Mouse (Mus musculus) gastrocnemius, postnatal 36 days (tissue): ENCODE data around the gene Fgfr2. TPM values are rescaled to one million over a fixed set of nuclear protein-coding genes. Genes with fewer than 3 reads are reported as not detected.

Experiments
- DNase-seq, 2 experiments: peaks; one replicate each; pipeline ENCODE4 v3.0.0; 2022
- intact Hi-C: fragments of 180-260 bp; cut with DNase I; formaldehyde crosslinking; loops from one replicate; pipeline ENCODE4 v1.15.1; 2025
- total RNA-seq, 2 experiments: library from RNA; stranded (reverse); gene quantifications; 2 replicates each; pipeline ENCODE4 v1.2.3; 2021

The Fgfr2 gene
- total RNA-seq, 2 experiments from 2014 or later = 0.28 to 0.49 TPM

- no peak for DNase-seq
- intact Hi-C loops = no loop called here
These were observed 322.3 kb downstream of the Fgfr2 start for GRCm38 (mm10) chr7:132800868-132801267.

- DNase-seq = peak in 1 of 2 experiments; percentile 13
- intact Hi-C loops = no loop called here
These were observed 323.8 kb downstream of the Fgfr2 start for GRCm38 (mm10) chr7:132799119-132800016.

GRCm38 (mm10) chr7:132795141-132795540 lies 328.0 kb downstream of the Fgfr2 start:
- intact Hi-C loops = no loop called here
- DNase-seq = no peak

- intact Hi-C loops = no loop called here
- no peak for DNase-seq
These were observed 329.7 kb downstream of the Fgfr2 start for GRCm38 (mm10) chr7:132793467-132793866.

GRCm38 (mm10) chr7:132790447-132791219 lies 332.5 kb downstream of the Fgfr2 start:
- intact Hi-C loops = no loop called here
- DNase-seq = no peak

GRCm38 (mm10) chr7:132788826-132789225 lies 334.3 kb downstream of the Fgfr2 start:
- intact Hi-C loops = no loop called here
- DNase-seq = no peak

- DNase-seq = no peak
- intact Hi-C loops = no loop called here
These were observed 335.5 kb downstream of the Fgfr2 start for GRCm38 (mm10) chr7:132787496-132788190.

GRCm38 (mm10) chr7:132787022-132787421 lies 336.1 kb downstream of the Fgfr2 start:
- no peak for DNase-seq
- intact Hi-C loops = no loop called here

- intact Hi-C loops = no loop called here
These were observed 336.6 kb downstream of the Fgfr2 start for GRCm38 (mm10) chr7:132786522-132786921.

GRCm38 (mm10) chr7:132786011-132786410 lies 337.1 kb downstream of the Fgfr2 start:
- DNase-seq = no peak

More at GRCm38 (mm10) chr7:132786522-132786921, 336.6 kb downstream of the Fgfr2 start:
- no peak for DNase-seq

GRCm38 (mm10) chr7:132784101-132784500 lies 339.0 kb downstream of the Fgfr2 start:
- intact Hi-C loops = no loop called here
- no peak for DNase-seq

More at GRCm38 (mm10) chr7:132786011-132786410, 337.1 kb downstream of the Fgfr2 start:
- intact Hi-C loops = no loop called here

GRCm38 (mm10) chr7:132781850-132782249 lies 341.3 kb downstream of the Fgfr2 start:
- intact Hi-C loops = no loop called here
- DNase-seq = no peak

- DNase-seq = no peak
These were observed 341.9 kb downstream of the Fgfr2 start for GRCm38 (mm10) chr7:132781130-132781814.

GRCm38 (mm10) chr7:132780611-132781010 lies 342.5 kb downstream of the Fgfr2 start:
- DNase-seq = no peak
- intact Hi-C loops = no loop called here

More at GRCm38 (mm10) chr7:132781130-132781814, 341.9 kb downstream of the Fgfr2 start:
- intact Hi-C loops = no loop called here

GRCm38 (mm10) chr7:132778630-132779029 lies 344.5 kb downstream of the Fgfr2 start:
- no peak for DNase-seq
- intact Hi-C loops = no loop called here

- no peak for DNase-seq
- intact Hi-C loops = no loop called here
These were observed 345.3 kb downstream of the Fgfr2 start for GRCm38 (mm10) chr7:132777728-132778453.

GRCm38 (mm10) chr7:132777117-132777516 lies 346.0 kb downstream of the Fgfr2 start:
- intact Hi-C loops = no loop called here
- DNase-seq = no peak

- intact Hi-C loops = no loop called here
These were observed 346.6 kb downstream of the Fgfr2 start for GRCm38 (mm10) chr7:132776338-132777111.

GRCm38 (mm10) chr7:132775922-132776321 lies 347.2 kb downstream of the Fgfr2 start:
- no peak for DNase-seq
- intact Hi-C loops = no loop called here

More at GRCm38 (mm10) chr7:132776338-132777111, 346.6 kb downstream of the Fgfr2 start:
- no peak for DNase-seq
